Mouse (Mus musculus) thymus, adult 2 months (tissue): Measurements from ENCODE around the gene Setdb1. TPM values are rescaled to one million over a fixed set of nuclear protein-coding genes. Genes with fewer than 3 reads are reported as not detected.

ENCODE experiments used
- DNase-seq: peaks from one replicate; pipeline ENCODE4 v3.0.0; 2021
- H3K27ac ChIP-seq: fragments of 200-500 bp; 2 replicates; pipeline ENCODE4 v1.5.1; 2012; ENCODE audit warnings: low read length, control low read depth; ENCODE audit not compliant: control insufficient read depth, insufficient read depth
- H3K27me3 ChIP-seq: fragments of 200-500 bp; 2 replicates; pipeline ENCODE4 v1.6.1; 2012; ENCODE audit warnings: mild to moderate bottlenecking, low read length, moderate library complexity, mixed read lengths; ENCODE audit not compliant: control insufficient read depth, insufficient read depth
- H3K36me3 ChIP-seq: fragments of 200-500 bp; 2 replicates; pipeline ENCODE4 v1.6.1; 2012; ENCODE audit warnings: mild to moderate bottlenecking, low read length, moderate library complexity; ENCODE audit not compliant: control insufficient read depth, insufficient read depth
- H3K4me1 ChIP-seq: fragments of 200-500 bp; replicated peaks from 2 replicates; pipeline ENCODE4 v1.6.1; 2012; ENCODE audit warnings: low read length; ENCODE audit not compliant: control insufficient read depth, insufficient read depth
- H3K4me3 ChIP-seq: fragments of 200-500 bp; 2 replicates; pipeline ENCODE4 v1.5.1; 2012; ENCODE audit warnings: mild to moderate bottlenecking, low read length, control low read depth, moderate library complexity; ENCODE audit not compliant: control insufficient read depth, insufficient read depth
- CTCF ChIP-seq: fragments of 200-500 bp; IDR thresholded peaks from 2 replicates; pipeline ENCODE4 v1.5.1; 2012; ENCODE audit warnings: mild to moderate bottlenecking, control low read depth, low read length, moderate library complexity, borderline replicate concordance; ENCODE audit not compliant: control insufficient read depth, poor library complexity, insufficient read depth; ENCODE audit errors: extremely low read depth
- POLR2A ChIP-seq: fragments of 200-500 bp; IDR thresholded peaks from 2 replicates; pipeline ENCODE4 v1.6.1; 2012; ENCODE audit warnings: mild to moderate bottlenecking, low read length, control low read depth, moderate library complexity; ENCODE audit not compliant: control insufficient read depth, poor library complexity, insufficient read depth; ENCODE audit errors: extremely low read depth
- WGBS: fragments of 180-500 bp; shearing (Covaris S2); methylation state at CpG from one replicate; pipeline ENCODE4 v1.1.7; 2018; 5-methylcytosine and 5-hydroxymethylcytosine counted together
- polyA plus RNA-seq: library from polyadenylated mRNA; depleted of rRNA; stranded (reverse); fragments of >200 nt; gene quantifications from 2 replicates; pipeline ENCODE4 v1.2.3, GENCODE M21; 2012

Setdb1 gene
- polyA plus RNA-seq, 1 experiment: 31.8 TPM

GRCm38 (mm10) chr3:95337345-95337744 lies 19.7 kb downstream of the Setdb1 start:
- H3K27me3 ChIP-seq: no peaks in the 10 kb centered on the region
- no peaks in the 10 kb centered on the region for H3K4me1 ChIP-seq
- DNase-seq: no peak
- no peak overlapping the region for H3K4me3 ChIP-seq
- no peak overlapping the region for H3K27ac ChIP-seq
- peaks cover 60% of the 10 kb centered on the region for H3K36me3 ChIP-seq
- 97% methylated on average over 4 of the region's 4 CpGs for WGBS
- TF ChIP-seq CTCF (no peak), POLR2A (no peak)

GRCm38 (mm10) chr3:95331528-95331927 lies 25.5 kb downstream of the Setdb1 start:
- TF ChIP-seq CTCF (no peak), POLR2A (no peak)
- Histone ChIP-seq H3K27ac (no peak overlapping the region), H3K36me3 (peaks cover 43% of the 10 kb centered on the region), H3K4me1 (no peaks in the 10 kb centered on the region), H3K4me3 (no peak overlapping the region), H3K27me3 (no peaks in the 10 kb centered on the region)
- DNase-seq: no peak
- 75% methylated on average over 1 of the region's 1 CpGs for WGBS

- 96% methylated on average over 1 of the region's 1 CpGs for WGBS
- no peak for DNase-seq
- peaks cover 58% of the 10 kb centered on the region for H3K36me3 ChIP-seq
- H3K4me3 ChIP-seq: no peak overlapping the region
- H3K4me1 ChIP-seq: no peaks in the 10 kb centered on the region
- H3K27ac ChIP-seq: no peak overlapping the region
- TF ChIP-seq POLR2A (no peak), CTCF (no peak)
- no peaks in the 10 kb centered on the region for H3K27me3 ChIP-seq
Measured at GRCm38 (mm10) chr3:95328803-95329404, 28.1 kb downstream of the Setdb1 start.

- TF ChIP-seq POLR2A: no peak
- no peaks in the 10 kb centered on the region for H3K27me3 ChIP-seq
- 94% methylated on average over 6 of the region's 6 CpGs for WGBS
- H3K4me1 ChIP-seq: no peaks in the 10 kb centered on the region
- no peak overlapping the region for H3K4me3 ChIP-seq
- H3K36me3 ChIP-seq: peaks cover 87% of the 10 kb centered on the region
- H3K27ac ChIP-seq: no peak overlapping the region
- no peak for DNase-seq
Measured at GRCm38 (mm10) chr3:95324454-95325144, 32.4 kb downstream of the Setdb1 start.

GRCm38 (mm10) chr3:95323429-95323828 lies 33.6 kb downstream of the Setdb1 start:
- DNase-seq: no peak
- TF ChIP-seq CTCF: no peak
- TF ChIP-seq POLR2A: no peak
- Histone ChIP-seq H3K27ac (no peak overlapping the region), H3K27me3 (no peaks in the 10 kb centered on the region), H3K4me1 (no peaks in the 10 kb centered on the region; the same call in 1 of the 2 replicates), H3K36me3 (peaks cover 79% of the 10 kb centered on the region), H3K4me3 (no peak overlapping the region)
- 65% methylated on average over 3 of the region's 3 CpGs for WGBS

- 96% methylated on average over 12 of the region's 12 CpGs for WGBS
- Histone ChIP-seq H3K4me1 (peaks cover 16% of the 10 kb centered on the region), H3K27ac (no peak overlapping the region)
Measured at GRCm38 (mm10) chr3:95319701-95320625, 37.0 kb downstream of the Setdb1 start.

More at GRCm38 (mm10) chr3:95319701-95320625, 37.0 kb downstream of the Setdb1 start:
- Histone ChIP-seq H3K4me3 (no peak overlapping the region), H3K36me3 (peaks cover 51% of the 10 kb centered on the region), H3K27me3 (no peaks in the 10 kb centered on the region)
- no peak for TF ChIP-seq CTCF
- no peak for TF ChIP-seq POLR2A
- no peak for DNase-seq
